Mouse (Mus musculus) embryo, embryonic 11.5 days (tissue): ENCODE measurements around the gene Serpinf2.

Experiments
- DNase-seq: peaks from one replicate; pipeline ENCODE4 v3.0.0-alpha.2; 2012; ENCODE audit warnings: low read depth, low spot score

Gene Serpinf2

DNA sequence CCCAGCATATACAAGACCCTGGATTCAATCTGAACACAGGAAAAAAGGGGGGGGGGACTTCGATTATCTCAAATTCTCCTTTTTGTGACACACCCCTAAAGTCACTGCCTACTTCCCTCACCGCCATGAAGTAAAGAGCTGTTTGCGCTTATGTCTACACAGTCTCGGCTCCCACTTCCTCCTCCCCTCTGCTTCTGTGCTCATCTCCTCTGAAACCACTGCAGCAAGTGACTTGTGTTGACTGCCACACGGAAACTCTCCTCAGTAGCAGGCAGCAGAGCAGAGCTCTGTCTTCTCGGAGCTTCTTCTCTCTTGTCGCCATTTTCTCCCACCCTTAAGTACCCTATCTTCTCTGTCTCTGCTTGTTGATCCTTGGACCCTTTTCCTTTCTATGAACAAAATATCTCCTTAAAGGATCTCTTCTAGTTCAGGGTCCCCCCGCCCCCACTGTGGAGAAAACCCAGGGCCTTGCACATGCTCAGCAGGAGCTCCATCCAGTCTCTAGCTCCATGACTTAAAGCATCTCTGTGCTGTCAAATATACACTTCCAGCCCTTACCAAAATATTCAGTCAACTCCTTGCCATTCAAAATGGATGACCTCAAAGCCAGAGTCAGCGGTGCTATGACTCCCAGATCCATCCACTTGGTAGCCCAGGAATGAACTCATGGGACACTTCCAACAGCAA lies 10.2 kb downstream of the Serpinf2 start:
- DNase-seq = no peak

DNA sequence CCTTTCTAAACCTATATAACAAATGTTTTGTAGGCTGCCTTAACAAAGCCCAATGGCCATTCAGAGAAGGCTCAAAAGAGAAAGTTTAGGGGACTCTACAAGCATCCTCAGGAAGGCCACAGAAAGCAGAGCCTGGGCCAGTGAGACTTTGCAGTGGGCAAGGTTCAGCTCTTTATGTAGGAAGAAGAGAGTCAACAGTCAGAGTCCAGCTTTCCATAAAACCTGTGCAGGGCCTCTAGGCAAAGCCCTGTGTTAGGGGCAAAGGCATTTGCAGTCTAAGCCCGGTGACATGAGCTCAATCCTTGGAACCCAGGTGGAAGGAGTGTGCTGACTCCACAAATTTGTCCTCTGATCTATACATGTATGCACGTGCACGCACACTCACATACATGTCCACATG lies 14.9 kb downstream of the Serpinf2 start:
- DNase-seq = no peak

DNA sequence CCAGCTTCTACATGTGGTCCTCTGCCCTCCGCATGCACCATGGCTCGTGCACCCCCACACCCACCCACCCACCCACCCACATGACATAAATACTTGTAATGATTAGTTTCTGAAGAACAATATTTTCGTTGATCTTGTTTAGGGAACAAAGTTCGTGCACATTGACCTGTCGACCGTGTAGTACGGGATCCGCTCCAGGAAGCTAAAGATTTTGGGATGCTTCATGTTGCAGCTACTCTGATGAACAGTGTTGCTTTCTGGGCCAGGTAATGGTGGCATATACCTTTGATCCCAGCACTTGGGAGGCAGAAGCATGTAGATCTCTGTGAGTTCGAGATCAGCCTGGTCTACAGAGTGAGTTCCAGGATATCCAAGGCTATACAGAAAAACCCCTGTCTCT lies 15.4 kb downstream of the Serpinf2 start:
- DNase-seq = no peak

DNA sequence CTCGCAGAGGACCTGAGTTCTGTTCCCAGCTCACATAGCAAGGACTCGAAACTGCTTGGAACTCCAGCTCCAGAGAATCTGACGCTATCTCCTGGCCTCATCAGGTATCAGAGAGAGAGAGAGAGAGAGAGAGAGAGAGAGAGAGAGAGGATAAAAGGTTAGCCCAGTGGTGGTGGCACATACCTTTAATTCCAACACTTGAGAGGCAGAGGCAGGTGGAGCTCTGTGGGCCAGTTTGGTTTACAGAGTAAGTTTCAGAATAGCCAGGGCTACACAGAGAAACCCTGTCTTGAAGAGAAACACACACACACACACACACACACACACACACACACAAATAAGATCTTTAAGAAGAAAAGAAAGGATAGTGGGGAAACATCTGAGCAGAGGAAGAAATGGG lies 16.3 kb downstream of the Serpinf2 start:
- DNase-seq = no peak

DNA sequence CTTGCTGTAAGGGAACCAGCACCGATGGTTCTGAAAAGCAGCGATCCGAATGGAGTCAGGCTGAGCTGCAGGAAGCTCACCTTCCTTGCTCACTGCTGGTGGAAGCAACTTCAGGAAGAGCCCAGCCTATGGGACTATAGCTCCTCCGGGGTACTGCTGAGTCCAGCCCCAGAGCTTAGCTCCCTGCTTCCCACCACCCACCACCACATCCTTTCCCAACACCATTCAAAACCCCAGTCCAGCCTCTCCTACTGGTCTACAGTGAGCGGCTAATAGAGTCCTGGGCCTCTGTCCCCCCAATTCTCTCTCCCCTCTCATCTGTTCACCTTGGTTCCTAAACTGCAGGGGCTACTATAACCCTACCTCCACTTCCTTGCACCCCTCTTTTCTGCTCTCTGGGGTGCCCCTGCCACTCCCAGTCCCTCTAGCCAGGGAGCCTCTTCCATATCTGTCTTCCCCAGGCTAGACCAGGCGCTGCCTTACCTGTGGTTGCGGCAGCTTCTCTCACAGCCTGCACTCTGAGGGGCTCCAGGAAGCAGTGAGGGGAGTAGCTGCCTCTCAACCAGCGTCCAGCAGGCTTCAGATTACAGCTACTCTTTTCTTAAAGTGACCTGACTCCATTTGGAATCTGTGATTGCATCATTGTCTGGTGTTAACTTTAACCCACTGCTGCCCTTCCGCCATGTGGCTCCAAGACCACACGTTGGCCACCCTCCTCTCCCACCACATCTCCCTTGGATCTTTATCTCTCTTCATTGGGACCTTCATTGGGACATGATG lies 17.2 kb downstream of the Serpinf2 start, which contains the start of gene Serpinf1:
Gene Serpinf1, minus strand, starts transcription at position 689 of the 780 bp plus-strand sequence.
- no peak for DNase-seq

DNA sequence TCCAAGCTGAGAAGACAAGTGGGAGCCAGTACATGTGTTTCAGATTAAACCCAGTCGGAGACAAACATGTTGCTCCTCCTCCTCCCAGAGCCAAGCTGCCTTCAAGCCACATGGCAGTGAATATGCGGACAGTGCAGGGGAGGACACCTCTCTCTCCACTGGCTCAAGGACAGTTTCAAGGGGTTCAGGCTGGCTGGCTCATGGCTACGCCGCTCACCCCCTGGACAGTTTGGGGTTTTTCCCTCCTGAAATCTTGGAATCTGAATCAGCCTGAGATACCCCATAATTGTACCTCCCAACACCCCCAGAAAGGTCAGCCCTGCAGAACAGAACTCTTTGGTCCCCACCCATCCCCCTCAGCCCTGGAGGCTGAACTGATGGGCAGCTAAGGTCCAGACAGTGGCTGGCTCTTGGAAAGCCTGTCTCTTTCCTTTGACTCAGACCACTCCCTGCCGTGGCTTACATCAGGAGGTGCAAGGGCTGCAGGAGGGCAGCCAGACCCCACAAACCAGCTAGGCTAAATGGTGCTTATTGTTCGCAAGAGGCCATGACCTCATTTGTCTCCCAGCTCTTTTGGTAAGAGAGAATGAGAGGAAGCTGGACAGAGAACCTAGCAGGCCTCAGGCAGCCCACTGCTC lies 17.9 kb downstream of the Serpinf2 start:
- DNase-seq = no peak

DNA sequence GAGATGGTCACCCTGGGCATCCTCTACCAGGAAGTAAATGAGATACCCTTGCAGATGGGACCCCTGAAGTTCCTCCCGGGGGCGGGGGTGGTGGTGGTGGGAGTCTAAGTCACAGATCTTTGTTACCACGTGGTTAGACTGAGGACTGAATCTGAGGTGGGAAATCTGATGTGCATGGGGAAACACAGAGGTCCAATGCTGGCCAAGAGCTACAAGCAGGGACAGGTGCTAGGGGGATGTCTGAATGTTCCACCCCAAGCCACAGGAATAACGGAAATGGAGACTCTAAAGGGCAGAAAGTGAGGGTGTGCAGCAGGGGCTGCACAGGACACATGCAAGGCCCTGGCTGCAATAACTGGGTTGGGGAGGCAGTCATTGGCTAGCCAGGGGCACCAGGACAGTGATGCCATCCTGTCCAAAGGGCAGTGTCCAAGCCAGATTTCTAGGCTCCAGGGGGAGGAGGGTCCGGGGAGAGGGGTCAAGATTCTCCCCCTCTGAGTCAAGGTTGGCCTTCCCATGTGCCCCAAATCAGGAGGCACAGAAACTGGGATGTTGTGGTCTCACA lies 18.5 kb downstream of the Serpinf2 start:
- no peak for DNase-seq

DNA sequence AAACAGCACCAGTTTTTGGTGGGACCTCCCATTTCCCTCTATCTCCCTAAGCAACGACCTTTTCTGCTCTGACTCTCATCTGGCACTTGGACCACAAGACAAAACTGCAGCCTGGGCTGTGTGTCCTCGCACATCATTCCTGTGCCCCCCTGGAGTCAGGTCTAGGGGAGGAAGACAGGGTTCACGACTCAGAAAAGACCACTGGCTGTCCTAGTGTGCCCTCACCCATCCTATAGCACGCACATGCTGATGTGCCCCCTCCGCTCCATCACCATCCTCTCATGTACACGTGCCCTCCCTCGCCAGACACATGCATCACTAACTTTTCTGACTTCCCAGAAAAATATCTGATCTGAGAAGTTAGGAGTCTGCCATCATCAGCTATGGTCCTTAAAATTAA lies 19.4 kb downstream of the Serpinf2 start:
- no peak for DNase-seq

DNA sequence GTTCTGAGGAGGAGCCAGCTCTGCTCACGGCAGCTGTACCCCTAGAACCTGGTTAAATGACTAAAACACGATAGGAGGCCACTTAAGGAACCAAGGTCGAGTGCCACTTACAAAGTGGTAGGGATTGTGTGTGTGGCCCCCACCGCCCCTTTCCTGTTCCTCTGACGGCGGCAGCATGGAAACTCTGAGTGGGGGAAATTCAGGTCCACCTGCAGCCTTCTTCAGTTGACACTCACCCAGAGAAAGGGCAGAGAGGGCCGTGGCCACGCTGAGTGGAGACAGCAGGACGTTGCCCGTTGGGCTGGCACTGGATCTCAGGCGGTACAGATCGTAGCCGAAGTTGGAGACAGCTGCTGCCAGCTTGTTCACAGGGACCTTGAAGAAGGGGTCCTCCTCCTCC lies 23.4 kb downstream of the Serpinf2 start:
- no peak for DNase-seq

DNA sequence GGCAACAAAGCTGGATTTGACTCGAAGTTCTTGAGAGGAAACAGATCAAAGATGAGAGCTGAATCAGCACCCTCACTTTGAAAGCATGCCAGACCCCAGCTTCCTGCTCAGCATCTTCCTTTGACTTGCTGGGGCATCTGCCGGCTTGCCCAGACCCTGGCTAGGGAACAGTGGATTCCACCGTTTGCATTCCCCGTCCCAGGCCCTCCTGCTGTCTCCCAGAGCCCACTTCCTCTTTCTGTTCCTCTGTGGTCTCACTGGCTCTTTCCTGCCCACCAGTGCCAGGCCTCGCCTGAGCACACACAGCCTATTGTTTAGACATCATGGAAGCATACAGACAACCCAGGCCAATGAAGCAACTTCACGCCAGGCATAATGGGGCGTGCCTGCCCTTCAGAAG lies 24.3 kb downstream of the Serpinf2 start:
- DNase-seq = no peak

DNA sequence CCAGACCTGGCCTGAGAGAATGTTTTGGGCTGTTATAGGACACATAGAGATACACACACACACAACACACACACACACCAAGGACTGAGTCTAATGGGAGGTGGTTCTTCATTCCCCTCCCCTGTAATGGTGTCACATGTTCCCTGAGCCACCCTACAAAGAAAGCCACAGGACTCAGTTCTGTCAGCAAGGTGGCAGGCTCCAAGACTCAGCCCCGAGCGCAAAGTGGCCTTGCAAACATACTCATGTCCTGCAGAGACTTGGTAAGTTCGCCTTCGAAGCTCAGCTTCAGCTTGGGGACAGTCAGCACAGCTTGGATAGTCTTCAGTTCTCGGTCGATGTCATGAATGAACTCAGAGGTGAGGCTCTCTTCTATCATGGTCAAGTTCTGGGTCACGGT lies 28.8 kb downstream of the Serpinf2 start:
- DNase-seq = no peak

DNA sequence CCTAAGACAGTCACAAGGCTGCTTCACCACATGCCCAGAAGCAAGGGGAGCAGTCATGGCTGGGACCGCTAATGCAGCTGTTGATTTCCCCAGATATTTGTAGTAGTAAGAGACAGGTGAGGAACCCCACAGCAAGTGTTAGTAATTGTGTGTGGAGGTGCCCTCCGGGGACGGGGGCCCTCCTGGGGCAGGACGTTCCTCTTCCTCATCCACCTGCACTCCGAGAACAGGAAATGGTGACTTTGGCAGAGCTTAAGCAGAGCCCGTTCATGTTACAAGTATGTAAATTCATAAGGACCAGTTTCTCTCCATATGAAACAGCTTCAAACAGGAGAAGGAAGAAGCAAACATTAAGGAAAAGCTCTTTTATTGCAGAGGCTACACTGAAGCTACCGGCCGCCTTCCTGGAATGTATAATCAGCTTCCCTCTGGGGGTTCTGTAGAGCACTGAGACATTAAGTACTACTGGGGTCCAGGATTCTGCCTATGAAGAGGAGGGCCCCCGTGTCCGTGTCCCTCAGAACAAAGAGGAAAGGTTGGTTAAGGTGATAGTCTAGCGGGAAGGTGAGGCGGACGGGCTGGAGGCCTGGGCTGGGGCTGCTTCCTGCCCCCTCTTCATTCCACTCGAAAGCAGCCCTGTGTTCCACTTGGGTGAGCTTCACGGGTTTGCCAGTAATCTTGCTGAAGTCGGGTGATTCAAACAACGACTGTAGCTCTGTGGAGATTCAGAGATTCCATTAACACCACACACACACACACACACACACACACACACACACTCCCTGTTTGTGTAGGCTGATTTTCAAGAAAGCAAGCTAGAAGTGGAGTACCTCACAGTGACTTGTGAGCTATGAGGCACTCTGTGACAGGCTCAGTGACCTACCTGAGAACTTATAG lies 29.5 kb downstream of the Serpinf2 start:
- DNase-seq = no peak

DNA sequence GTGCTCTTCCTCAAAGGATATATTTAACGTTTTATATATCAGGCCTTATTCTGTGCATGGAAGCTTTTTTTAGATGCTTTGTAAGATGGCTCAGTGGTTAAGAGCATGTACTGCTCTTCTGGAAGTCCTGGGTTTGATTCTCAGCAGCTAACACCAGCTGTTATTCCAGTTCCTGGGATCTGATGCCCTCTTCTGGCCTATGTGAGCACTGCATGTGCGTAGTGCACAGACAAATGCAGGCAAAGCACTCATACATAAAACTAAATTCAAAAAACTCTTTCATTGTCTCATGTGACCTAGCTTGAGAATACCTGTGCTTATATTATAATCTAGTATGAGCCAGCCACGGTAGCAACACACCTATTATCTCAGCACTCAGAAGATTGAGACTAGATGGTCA lies 32.5 kb downstream of the Serpinf2 start:
- DNase-seq = no peak

DNA sequence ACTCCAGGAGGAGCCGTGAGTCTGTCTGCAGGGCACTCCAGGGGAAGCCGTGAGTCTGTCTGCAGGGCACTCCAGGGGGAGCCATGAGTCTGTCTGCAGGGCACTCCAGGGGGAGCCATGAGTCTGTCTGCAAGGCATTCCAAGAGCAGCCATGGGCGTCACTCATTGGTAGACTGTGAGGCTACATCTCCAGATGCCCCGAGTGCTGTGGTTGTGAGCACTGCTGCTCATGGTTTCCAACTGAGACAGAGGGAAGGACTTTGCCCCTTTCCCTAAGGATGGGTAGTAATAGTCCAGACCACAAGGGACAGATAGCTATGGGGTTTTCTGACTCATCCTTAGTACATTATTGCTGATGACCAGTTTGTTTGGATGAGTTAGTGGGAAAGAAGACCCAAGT lies 33.3 kb downstream of the Serpinf2 start:
- DNase-seq = no peak

DNA sequence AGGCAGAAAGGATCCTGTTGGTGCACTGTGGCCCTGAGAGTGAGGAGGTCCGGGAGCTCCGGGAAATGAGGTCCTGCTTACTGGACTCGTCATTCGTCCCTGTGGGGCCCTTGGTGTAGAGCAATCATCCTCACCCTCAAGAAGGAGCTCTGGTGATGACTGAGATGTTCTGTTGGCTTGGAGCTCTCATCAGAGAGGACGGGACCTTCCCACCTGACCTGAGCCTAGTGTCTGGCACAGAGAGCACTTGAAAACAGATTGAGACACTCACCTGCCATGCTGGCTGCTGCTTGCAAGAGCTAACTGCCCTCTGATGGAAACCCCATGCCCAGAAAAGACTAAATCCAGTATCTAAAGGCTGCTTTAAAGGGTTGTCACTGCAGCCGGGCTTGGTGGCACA lies 34.6 kb downstream of the Serpinf2 start:
- no peak for DNase-seq

DNA sequence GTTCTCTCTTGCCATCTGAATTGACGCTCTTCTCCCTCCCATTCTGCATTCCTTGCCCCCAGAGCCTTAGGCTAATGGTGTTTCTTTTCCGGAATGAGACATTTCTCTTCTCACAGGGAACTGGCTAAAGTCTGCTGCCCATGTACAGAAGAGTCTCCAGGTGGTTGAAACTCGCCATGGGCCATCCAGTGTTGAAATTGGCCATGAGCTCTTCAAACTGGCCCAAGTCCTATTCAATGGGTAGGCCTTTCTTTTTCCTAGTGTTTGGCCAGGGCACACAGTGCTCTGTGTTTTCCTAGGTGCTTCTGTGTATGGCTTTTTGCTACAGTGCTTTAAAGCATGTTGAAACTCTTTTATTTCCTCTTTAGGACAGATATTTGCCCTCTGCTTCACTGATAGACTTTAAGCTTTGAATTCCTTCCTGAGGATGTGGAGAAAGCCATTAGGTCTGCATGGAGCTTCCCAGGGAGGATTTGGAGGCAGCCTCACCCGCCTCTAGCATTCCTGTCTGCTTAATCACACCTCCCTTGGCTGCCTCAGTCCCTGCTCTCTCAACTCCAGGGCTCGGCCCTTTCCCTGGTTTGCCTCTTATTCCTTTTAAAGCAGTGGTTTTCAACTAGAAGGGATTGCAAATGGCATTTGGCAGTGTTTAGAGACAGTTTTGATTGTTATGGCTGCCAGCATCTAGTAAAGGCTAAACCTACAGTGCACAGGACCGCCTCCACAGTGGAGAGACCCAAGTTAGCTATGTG lies 35.9 kb downstream of the Serpinf2 start:
- no peak for DNase-seq

DNA sequence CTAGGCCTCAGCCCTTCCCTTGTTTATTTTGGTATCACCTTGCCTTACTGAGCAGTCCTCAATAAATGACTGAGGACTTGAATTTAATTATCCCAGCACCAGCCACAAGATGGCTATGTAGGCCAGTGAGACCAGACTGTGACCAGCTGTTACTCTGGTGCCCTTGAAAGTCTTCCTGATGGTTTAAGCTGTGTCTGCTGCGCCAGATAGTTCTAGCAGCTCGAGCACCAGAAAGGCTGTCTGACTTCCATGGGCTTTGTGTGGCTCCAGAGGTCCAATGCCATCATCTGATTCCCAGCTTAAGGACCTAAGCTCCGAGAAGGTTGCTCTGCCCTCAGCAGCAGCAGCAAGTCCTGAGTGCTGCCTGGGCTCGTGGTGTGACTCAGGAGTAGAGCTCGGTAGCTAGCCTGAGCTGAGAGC lies 37.1 kb downstream of the Serpinf2 start:
- no peak for DNase-seq

DNA sequence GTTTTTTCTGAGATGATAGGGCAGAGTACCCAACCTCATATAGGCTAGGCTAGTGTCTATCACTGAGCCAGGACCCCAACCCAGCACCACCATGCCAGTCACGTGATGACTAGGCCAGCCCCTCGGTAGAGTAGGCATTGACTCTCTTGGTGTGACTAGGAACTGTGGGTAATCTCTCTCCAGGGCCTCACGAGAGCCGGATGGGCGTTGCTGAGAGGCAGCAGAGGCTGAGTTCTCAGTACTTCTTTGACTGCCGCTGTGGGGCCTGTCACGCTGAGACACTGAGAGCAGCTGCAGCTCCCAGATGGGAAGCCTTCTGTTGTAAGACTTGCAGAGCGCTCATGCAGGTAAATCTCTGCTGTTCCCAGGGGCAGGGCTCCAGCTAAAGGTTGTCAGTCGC lies 39.3 kb downstream of the Serpinf2 start:
- DNase-seq = no peak

DNA sequence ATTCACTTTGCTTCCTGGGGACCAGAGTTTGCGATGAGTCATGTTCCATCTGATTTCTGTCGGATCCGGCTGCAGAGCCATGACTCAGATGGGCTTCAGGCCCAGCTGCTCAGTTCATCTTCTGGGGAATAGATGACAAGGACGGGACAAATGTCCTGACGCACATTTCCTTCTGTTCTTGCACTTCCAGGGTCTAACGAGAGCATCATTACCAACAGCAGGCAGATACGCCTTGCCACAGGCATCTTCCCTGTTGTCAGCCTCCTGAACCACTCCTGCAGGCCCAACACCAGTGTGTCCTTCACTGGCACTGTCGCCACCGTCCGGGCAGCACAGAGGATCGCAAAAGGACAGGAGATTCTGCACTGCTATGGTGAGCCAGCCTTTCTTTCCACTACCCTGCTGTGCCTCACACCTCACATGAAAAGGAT lies 40.0 kb downstream of the Serpinf2 start:
- DNase-seq = no peak

DNA sequence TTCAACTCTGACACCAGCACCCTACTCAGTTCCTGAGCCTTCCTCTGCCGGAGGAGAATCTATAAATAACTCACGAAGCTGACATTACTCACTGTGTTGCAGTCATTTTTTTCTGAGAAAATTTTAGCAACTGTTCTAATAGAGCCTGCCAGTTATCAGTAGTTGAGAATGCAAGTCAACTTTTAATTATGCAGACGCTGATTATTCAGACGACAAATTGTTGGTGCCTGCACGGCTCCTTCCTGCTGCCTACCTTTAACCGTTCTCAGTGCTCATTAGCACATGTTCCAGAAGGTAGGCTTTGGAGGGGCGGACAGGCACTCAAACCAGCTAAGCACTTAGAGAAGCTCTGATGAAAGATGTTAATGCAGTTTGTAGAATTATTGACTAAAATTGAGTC lies 41.9 kb downstream of the Serpinf2 start:
- no peak for DNase-seq

DNA sequence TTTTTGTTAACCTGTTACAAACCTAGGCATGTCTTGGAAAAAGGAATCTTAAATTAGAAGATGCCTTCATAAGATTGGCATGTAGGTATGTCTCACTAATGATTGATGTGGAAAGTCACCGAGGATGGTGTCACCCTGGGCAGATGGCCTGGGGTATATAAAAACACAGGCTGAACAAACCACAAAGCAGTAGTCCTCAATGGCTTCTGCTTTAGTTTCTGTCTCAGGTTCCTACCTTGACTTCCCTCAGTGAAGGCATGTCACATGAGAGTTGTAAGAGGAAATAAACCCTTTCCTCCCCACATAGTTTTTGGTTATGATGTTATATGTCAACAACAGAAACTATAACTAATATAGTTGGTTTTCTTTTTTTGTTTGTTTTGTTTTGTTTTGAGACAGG lies 43.8 kb downstream of the Serpinf2 start:
- no peak for DNase-seq
